Mouse (Mus musculus) bone marrow, adult 2 months (tissue): ENCODE results near the gene Creb5. TPM values are rescaled to one million over a fixed set of nuclear protein-coding genes. Genes with fewer than 3 reads are reported as not detected.

Experiments
- H3K27ac ChIP-seq: fragments of 200-500 bp; 2 replicates; pipeline ENCODE4 v1.5.1; 2012; ENCODE audit warnings: low read depth, mild to moderate bottlenecking, control low read depth, inconsistent platforms, low read length; ENCODE audit not compliant: control insufficient read depth, poor library complexity, insufficient read depth
- H3K4me1 ChIP-seq: fragments of 200-500 bp; 2 replicates; pipeline ENCODE4 v1.6.1; 2011; ENCODE audit warnings: low read length; ENCODE audit not compliant: control insufficient read depth, insufficient read depth
- H3K4me3 ChIP-seq: fragments of 200-500 bp; replicated peaks from 2 replicates; pipeline ENCODE3; 2011; ENCODE audit warnings: mild to moderate bottlenecking, low read depth, low read length, control low read depth; ENCODE audit not compliant: control insufficient read depth
- CTCF ChIP-seq: fragments of 200-500 bp; IDR thresholded peaks from 2 replicates; pipeline ENCODE4 v1.5.1; 2011; ENCODE audit warnings: low read length, control low read depth; ENCODE audit not compliant: control insufficient read depth, insufficient read depth
- POLR2A ChIP-seq: fragments of 200-500 bp; IDR thresholded peaks from 2 replicates; pipeline ENCODE4 v1.6.1; 2011; ENCODE audit warnings: low read depth, mild to moderate bottlenecking, control low read depth, low read length, borderline replicate concordance; ENCODE audit not compliant: control insufficient read depth
- WGBS: fragments of 180-500 bp; shearing (Covaris S2); methylation state at CpG from one replicate; pipeline ENCODE4 v1.1.7; 2018; 5-methylcytosine and 5-hydroxymethylcytosine counted together
- polyA plus RNA-seq: library from polyadenylated mRNA; stranded (reverse); fragments of >200 nt; gene quantifications from 2 replicates; pipeline ENCODE4 v1.2.4, GENCODE M21; 2011; ENCODE audit warnings: low replicate concordance; ENCODE audit not compliant: missing spikeins, insufficient read depth, insufficient read length

The Creb5 gene
- polyA plus RNA-seq, 1 experiment = 4.0 TPM

- WGBS = 53% methylated on average over 13 of the region's 13 CpGs
- Histone ChIP-seq H3K4me1 (no peaks in the 10 kb centered on the region), H3K4me3 (no peak overlapping the region), H3K27ac (no peak overlapping the region)
- TF ChIP-seq POLR2A (no peak), CTCF (no peak)
These were observed 350.6 kb downstream of the Creb5 start for GRCm38 (mm10) chr6:53637356-53638351.

GRCm38 (mm10) chr6:53641633-53642605 is 354.8 kb downstream of the Creb5 start:
- TF ChIP-seq POLR2A = no peak
- TF ChIP-seq CTCF = no peak
- no peaks in the 10 kb centered on the region for H3K4me1 ChIP-seq
- no peak overlapping the region for H3K27ac ChIP-seq
- WGBS = 86% methylated on average over 30 of the region's 30 CpGs
- H3K4me3 ChIP-seq = no peak overlapping the region

GRCm38 (mm10) chr6:53642826-53643356 is 355.8 kb downstream of the Creb5 start:
- WGBS = 77% methylated on average over 7 of the region's 7 CpGs
- Histone ChIP-seq H3K4me3 (no peak overlapping the region), H3K27ac (no peak overlapping the region), H3K4me1 (no peaks in the 10 kb centered on the region)
- no peak for TF ChIP-seq CTCF
- no peak for TF ChIP-seq POLR2A

- no peak for TF ChIP-seq POLR2A
- TF ChIP-seq CTCF = no peak
- 69% methylated on average over 5 of the region's 5 CpGs for WGBS
- Histone ChIP-seq H3K4me1 (no peaks in the 10 kb centered on the region), H3K27ac (no peak overlapping the region), H3K4me3 (no peak overlapping the region)
These were observed 356.4 kb downstream of the Creb5 start for GRCm38 (mm10) chr6:53643481-53643880.

DNA sequence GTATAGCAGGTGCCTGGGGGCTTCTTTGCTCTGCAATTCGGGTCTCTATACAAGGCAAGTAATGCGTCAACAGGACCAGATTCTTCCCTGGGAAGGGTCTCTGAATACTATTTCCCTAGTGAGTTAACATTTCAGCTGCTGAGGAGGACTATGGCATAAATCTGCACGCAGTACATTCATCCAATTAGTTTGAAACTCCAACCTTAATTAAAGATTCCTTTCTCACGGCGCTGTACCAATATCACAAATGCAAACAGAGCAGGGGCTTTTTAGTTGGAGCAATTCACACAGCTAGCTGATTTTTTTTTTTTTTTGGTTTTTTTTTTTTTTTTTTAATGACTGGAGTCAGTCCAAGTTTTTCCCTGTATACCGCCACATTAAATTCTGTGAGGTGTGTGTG is 357.0 kb downstream of the Creb5 start:
- H3K4me3 ChIP-seq = no peak overlapping the region
- WGBS = 84% methylated on average over 6 of the region's 6 CpGs
- no peaks in the 10 kb centered on the region for H3K4me1 ChIP-seq
- TF ChIP-seq CTCF (no peak), POLR2A (no peak)
- no peak overlapping the region for H3K27ac ChIP-seq

DNA sequence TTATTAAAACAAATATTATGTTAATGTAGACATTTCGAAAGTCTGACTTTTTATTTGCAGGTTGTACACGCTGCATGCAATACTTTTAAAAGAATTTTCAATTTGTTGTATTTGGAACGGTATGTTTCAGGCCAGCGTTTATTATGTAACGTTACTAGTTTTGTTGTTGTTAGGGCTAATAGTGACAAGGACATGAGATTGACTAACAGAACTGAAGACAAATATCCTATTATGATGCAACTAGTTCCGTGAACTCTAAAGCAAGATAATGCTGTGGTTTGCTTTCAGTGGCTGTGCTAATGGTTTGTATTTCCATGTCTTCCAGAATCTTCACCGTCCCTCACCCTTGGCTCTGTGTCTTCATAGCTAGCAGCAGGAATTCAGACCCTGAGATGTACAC is 357.9 kb downstream of the Creb5 start:
- Histone ChIP-seq H3K4me3 (no peak overlapping the region), H3K4me1 (no peaks in the 10 kb centered on the region), H3K27ac (no peak overlapping the region)
- TF ChIP-seq POLR2A = no peak
- no peak for TF ChIP-seq CTCF
- WGBS = 68% methylated on average over 7 of the region's 7 CpGs

DNA sequence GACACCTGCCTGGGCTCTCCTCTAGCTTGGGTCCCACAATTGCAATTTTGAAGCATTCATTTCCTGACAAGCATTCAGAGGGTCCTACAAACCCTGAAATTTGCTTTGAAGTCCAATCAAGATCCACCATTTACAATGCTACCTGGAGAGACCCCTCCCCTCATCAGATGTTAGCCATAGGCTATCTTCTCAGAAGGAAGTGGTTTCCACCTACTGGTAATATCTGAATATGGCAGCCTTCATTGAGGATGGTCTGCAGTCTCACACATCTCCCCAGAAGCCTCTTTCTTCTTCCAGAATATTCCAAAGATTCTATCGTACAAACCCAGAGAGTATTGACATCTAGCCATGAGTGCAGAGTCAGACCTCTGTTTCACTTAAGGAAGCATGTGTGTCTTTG is 362.7 kb downstream of the Creb5 start:
- WGBS = 75% methylated on average over 1 of the region's 1 CpGs
- TF ChIP-seq CTCF (no peak), POLR2A (no peak)
- no peaks in the 10 kb centered on the region for H3K4me1 ChIP-seq
- H3K4me3 ChIP-seq = no peak overlapping the region
- no peak overlapping the region for H3K27ac ChIP-seq
